In genomic region chr6:120906521-120906920, GRCm38 (mm10) we compare ENCODE assay signal across 15 mouse cellular contexts.
DNase-seq lines count a peak whose midpoint lies in the region.
"Had no signal": no experiment of that assay in that cellular context is flagged by ENCODE, and none has a peak within 500 bp of the region (broad histone marks: within the 10 kb centered on the region; RNA-seq: fewer than 3 reads in every experiment).

No protein-coding gene starts in this region.

- DNase-seq in cerebellum, postnatal 14 days = peak; percentile 31 to 61
- DNase-seq in cerebellum, adult 9-10 months = no peak
- peak; percentile 76 for DNase-seq in testis, postnatal 10 days (ENCODE audit: low spot score)
- no peak for DNase-seq in testis, postnatal 14 days (ENCODE audit: low spot score)
- DNase-seq in kidney, adult 8-10 months = peak; percentile 83 to 87
- DNase-seq in kidney, postnatal 25 days = peak; percentile 79 to 90
- no peak for DNase-seq in urinary bladder, postnatal 36 days (ENCODE audit: low spot score in 2 of 2)
- DNase-seq in neural tube, embryonic 10.5 days (ENCODE audit: extremely low spot score, low spot score) = no peak
- DNase-seq: adrenal gland, postnatal 14 days; cerebellum, adult 2 months; cerebellum, postnatal 36 days; forebrain, postnatal 0 days; gastrocnemius, postnatal 14 days; heart, adult 2 months; heart, postnatal 14 days had no signal

Comparison
In these comparisons a context has a peak if more than half of its experiments do, and no peak if none do; other contexts are left out.
1. DNase-seq: peak in cerebellum, postnatal 14 days (2 of 2), testis, postnatal 10 days (single experiment), kidney, adult 8-10 months (2 of 2) and kidney, postnatal 25 days (2 of 2); none in cerebellum, adult 9-10 months (single experiment), testis, postnatal 14 days (single experiment), urinary bladder, postnatal 36 days (0 of 2) and neural tube, embryonic 10.5 days (single experiment).